Mouse (Mus musculus): ENCODE data around the gene Hist1h2ap.
"Not testable (repeated sequence)": the region's sequence is repeated elsewhere in the genome, so short reads cannot be mapped to it uniquely, and the experiment has no call there.

Gene Hist1h2ap

GRCm38 (mm10) chr13:21803058-21803457 is 30.2 kb downstream of the Hist1h2ap start:
- not testable (repeated sequence) for DNase-seq

DNA sequence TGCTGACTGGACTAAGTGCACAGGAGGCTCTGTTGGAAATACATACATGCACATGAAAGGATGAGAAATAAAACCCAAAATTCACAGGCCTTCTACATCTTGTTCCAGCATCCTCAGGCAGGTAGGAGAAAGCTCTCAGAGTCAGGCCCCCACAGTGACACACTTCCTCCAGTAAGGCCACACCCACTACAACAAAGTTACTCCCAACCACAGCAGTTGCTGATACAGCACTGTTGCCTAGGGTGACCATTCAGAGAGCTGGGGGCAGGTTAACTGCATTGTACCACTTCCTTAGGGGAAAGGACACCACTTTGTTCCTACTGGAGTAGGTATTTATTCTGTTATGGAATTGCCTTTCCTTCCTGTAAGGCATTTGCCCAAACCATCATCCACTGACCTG is 36.1 kb downstream of the Hist1h2ap start:
- DNase-seq: not testable (repeated sequence)

- no peak for DNase-seq
Measured at GRCm38 (mm10) chr13:21795584-21795983, 37.7 kb downstream of the Hist1h2ap start.

DNA sequence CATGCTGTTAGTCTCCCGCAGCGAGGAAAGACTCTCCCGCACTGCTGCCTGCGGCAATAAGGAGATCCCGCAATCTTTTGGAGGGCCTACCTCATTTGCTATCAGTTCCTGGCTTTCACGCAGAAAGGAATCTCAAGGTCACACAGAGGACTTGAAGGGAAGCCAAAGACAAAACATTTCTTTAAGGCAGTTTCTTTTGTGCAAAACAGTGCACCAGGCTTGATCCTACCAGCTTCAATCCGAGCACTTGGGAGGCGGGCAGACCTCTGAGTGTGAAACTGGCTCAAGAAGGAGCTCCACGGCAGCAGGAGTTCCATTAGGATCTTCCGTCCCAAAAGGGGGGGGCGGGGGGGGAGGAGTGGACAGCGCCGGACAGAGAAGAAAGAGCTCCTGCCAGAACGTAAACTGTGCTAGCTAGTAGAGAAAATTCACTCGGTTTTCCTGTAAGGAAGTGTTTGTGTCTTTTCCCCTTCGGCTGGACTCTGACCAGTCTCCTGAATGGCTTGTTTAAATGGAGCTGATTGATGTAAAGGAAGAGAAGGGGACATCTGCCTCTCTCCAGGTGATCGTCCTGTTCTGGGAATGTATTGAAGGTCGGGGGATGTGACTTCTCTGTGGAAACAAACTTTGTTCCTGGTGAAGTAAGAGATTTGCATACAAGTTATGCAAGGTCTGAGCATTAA is 42.6 kb downstream of the Hist1h2ap start:
- no peak for DNase-seq

DNA sequence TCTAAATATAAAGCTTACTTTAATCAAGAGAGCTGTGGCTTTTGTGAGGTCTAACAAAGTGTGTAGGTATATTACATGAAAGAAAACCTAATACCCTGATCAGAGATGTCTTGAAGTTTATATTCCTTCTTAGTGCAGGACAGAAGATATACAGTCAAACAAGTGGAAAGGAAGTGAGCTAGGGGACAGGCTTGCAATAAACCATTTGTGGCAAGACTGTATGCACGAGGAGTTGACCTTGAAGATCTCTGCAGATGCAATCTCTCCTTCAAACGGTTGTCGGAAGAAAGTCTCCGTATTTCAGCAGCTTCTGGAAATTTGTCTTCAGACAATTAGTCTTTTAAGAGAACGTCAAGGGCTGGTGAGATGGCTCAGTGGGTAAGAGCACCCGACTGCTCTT is 43.4 kb downstream of the Hist1h2ap start:
- no peak for DNase-seq

GRCm38 (mm10) chr13:21787760-21788593 is 45.3 kb downstream of the Hist1h2ap start:
- DNase-seq: no peak

- peak; percentile 70 for DNase-seq
Measured at GRCm38 (mm10) chr13:21786899-21787629, 46.2 kb downstream of the Hist1h2ap start, which contains the start of the genes Hist1h2an and Hist1h2bp. Gene Hist1h2an (minus strand): TSS chr13:21787218. Gene Hist1h2bp (plus strand): TSS chr13:21787461.

DNA sequence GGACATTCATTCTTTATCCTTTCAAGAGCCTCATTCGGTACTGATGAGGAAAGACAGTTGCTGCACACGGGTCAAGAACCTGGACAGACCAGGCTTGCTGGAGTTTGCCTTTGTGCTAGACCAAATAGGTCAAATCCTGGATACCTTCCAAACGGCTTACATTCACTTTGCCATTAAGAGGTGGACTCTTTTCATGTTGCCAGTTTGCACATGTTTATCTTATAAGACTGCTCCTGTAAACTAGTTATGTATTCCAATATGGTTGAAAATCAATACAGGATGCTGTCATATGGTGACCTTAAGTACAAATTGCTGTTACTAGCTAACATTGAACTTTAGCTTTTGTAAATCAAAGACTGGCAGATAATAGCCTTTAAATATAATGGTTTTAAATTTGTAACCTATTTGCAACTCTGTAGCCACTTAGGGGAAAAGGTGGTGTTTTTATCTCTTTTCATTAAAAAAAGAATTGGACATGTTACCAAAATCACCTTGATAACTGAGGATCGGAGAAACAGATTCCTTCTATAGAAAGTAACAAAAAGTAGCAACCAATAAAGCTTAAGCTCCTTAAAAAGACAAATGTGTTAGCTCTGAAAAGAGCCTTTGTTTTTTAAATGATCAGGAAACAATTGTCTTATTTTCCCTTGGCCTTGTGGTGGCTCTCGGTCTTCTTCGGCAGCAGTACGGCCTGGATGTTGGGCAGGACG is 47.0 kb downstream of the Hist1h2ap start:
- no peak for DNase-seq

- no peak for DNase-seq
Measured at GRCm38 (mm10) chr13:21784311-21784710, 49.0 kb downstream of the Hist1h2ap start.

DNA sequence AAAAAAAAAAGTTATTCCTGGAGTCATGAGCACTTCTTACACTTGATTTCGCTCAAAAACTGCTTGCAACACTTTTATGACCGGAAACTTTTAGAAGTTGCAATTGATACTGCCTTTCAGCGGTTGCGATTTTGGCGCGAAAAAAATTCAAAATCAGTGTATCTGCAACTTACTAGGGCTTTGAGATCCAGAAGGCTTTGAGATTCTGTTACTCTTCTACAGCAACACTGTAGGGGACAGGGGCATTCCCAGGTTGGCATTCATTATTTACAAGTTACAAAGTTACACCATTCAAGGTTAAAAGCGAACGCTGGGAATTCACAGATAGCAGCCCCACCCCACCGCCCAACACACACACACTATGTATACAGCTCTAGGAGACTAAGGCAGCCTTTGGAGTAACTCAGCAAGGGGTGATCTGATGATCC is 49.6 kb downstream of the Hist1h2ap start:
- peak; percentile 5 for DNase-seq

DNA sequence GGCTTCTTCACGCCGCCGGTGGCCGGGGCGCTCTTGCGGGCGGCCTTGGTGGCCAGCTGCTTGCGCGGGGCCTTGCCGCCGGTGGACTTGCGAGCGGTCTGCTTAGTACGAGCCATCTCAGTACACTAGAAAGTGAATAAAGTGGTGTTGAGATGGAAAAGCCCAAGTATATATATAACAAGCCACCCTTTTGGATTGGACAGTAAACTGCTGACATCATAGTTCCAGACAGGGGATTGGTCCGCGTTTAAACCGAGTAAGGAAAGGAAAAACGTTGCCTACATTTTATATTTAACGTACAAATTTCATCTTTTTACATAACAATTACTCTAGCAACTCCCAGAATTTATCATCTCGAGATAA is 50.1 kb downstream of the Hist1h2ap start, which contains the start of gene Hist1h3i:
Gene Hist1h3i, minus strand, starts transcription at position 116 of the 363 bp plus-strand sequence.
- peak; percentile 30 for DNase-seq
